Mouse (Mus musculus): ENCODE results near the gene Gdi2. TPM values are rescaled to one million over a fixed set of nuclear protein-coding genes. Genes with fewer than 3 reads are reported as not detected.

Gdi2 gene
- polyA plus RNA-seq, 1 experiment from 2014 or later, result 539 TPM

Other genes with a start within 250 kb of the Gdi2 start
- 29.1 and 30.4 TPM in 2 replicates for gene Fam208b, start 73.0 kb downstream of the Gdi2 start, polyA plus RNA-seq (2014; fragmentation: Nextera tagmentation; extraction: Ambion mirVana)
- 8.5 and 9.6 TPM in 2 replicates for gene Asb13, start 96.0 kb downstream of the Gdi2 start, polyA plus RNA-seq (2014; fragmentation: Nextera tagmentation; extraction: Ambion mirVana)

Data from embryonic facial prominence, embryonic 11.5 days (tissue).